In genomic region chr1:155237390-155237789, GRCm38 (mm10) we compare ENCODE assay signal across 9 mouse cellular contexts. TPM values are rescaled to one million over a fixed set of nuclear protein-coding genes. Genes with fewer than 3 reads are reported as not detected.
A peak's percentile ranks its signal among the peaks of the same experiment; 100 is the strongest.
DNase-seq lines count a peak whose midpoint lies in the region; ATAC-seq lines count a peak whose summit lies in the region.
"Had no signal": no experiment of that assay in that cellular context is flagged by ENCODE, and none has a peak within 500 bp of the region (broad histone marks: within the 10 kb centered on the region; RNA-seq: fewer than 3 reads in every experiment).

No protein-coding gene starts in this region.

- no peak overlapping the region for H3K4me2 ChIP-seq in midbrain, embryonic 12.5 days (replicated peaks)
- H3K4me2 ChIP-seq in midbrain, embryonic 11.5 days, result no peak overlapping the region
- no peak overlapping the region for H3K4me2 ChIP-seq in heart, embryonic 14.5 days (ENCODE audit: low read length)
- H3K4me2 ChIP-seq in limb, embryonic 12.5 days, result no peak overlapping the region
- H3K4me2 ChIP-seq: liver, embryonic 13.5 days had no signal

- H3K4me1 ChIP-seq in heart, embryonic 10.5 days, result peaks cover 96% of the 10 kb centered on the region
- peaks cover 69% of the 10 kb centered on the region for H3K4me1 ChIP-seq in midbrain, embryonic 12.5 days
- peaks cover 46% of the 10 kb centered on the region for H3K4me1 ChIP-seq in midbrain, embryonic 11.5 days (ENCODE audit: control insufficient read depth, insufficient read depth, low read length)
- H3K4me1 ChIP-seq in heart, embryonic 14.5 days (ENCODE audit: control insufficient read depth in 2 of 2, insufficient read depth in 2 of 2, low read length in 2 of 2), result peaks cover 60 to 72% of the 10 kb centered on the region in 2 experiments
- peaks cover 67% of the 10 kb centered on the region for H3K4me1 ChIP-seq in limb, embryonic 12.5 days (replicated peaks)

- no peak for ATAC-seq in midbrain, embryonic 12.5 days (ENCODE audit: low FRiP score, low read depth)
- no peak for ATAC-seq in midbrain, embryonic 11.5 days (ENCODE audit: low FRiP score)
- ATAC-seq in heart, embryonic 14.5 days (ENCODE audit: insufficient number of reproducible peaks, insufficient read depth, low FRiP score, low read depth), result no peak
- no peak for ATAC-seq in limb, embryonic 12.5 days (ENCODE audit: insufficient number of reproducible peaks, insufficient read depth, low FRiP score, low TSS enrichment, low read depth)

- H3K4me3 ChIP-seq in heart, embryonic 10.5 days, result no peak overlapping the region
- no peak overlapping the region for H3K4me3 ChIP-seq in midbrain, embryonic 12.5 days
- H3K4me3 ChIP-seq in midbrain, embryonic 11.5 days (ENCODE audit: low read depth, low read length), result no peak overlapping the region
- no peak overlapping the region for H3K4me3 ChIP-seq in heart, embryonic 14.5 days (ENCODE audit: control insufficient read depth in 1 of 2, insufficient read depth in 1 of 2, low read depth in 1 of 2, low read length in 2 of 2)
- H3K4me3 ChIP-seq in limb, embryonic 12.5 days (replicated peaks), result no peak overlapping the region
- H3K4me3 ChIP-seq: liver, embryonic 13.5 days had no signal

- H3K9ac ChIP-seq in midbrain, embryonic 12.5 days (replicated peaks), result no peak overlapping the region
- H3K9ac ChIP-seq in midbrain, embryonic 11.5 days (ENCODE audit: low read length), result no peak overlapping the region
- peak overlapping the region; percentile 50; the same call in 1 of the 2 replicates for H3K9ac ChIP-seq in heart, embryonic 14.5 days (ENCODE audit: low read length)
- no peak overlapping the region for H3K9ac ChIP-seq in limb, embryonic 12.5 days (replicated peaks)
- H3K9ac ChIP-seq: liver, embryonic 13.5 days had no signal

- H3K27ac ChIP-seq in heart, embryonic 10.5 days, result peak overlapping the region; percentile 78
- H3K27ac ChIP-seq in midbrain, embryonic 12.5 days (replicated peaks), result peak overlapping the region; percentile 0; the same call in 1 of the 2 replicates
- no peak overlapping the region for H3K27ac ChIP-seq in midbrain, embryonic 11.5 days (ENCODE audit: low read depth, low read length)
- H3K27ac ChIP-seq in heart, embryonic 14.5 days (replicated peaks in 1 of 2; ENCODE audit: control insufficient read depth in 1 of 2, insufficient read depth in 1 of 2, low read depth in 2 of 2, low read length in 2 of 2), result peak overlapping the region; percentile 96 to 99
- H3K27ac ChIP-seq in limb, embryonic 12.5 days, result 0 out of 2 replicates have a peak overlapping the region, but pooled peaks have one; percentile 7
- H3K27ac ChIP-seq: liver, embryonic 13.5 days had no signal

- no peaks in the 10 kb centered on the region for H3K27me3 ChIP-seq in heart, embryonic 10.5 days (ENCODE audit: insufficient read depth, poor library complexity, severe bottlenecking)
- H3K27me3 ChIP-seq in midbrain, embryonic 12.5 days, result 0 out of 2 replicates have a peak, but pooled peaks cover 4% of the 10 kb centered on the region
- H3K27me3 ChIP-seq in midbrain, embryonic 11.5 days (ENCODE audit: control insufficient read depth, insufficient read depth, low read length), result no peaks in the 10 kb centered on the region; the same call in 1 of the 2 replicates
- H3K27me3 ChIP-seq in heart, embryonic 14.5 days (ENCODE audit: control insufficient read depth, insufficient read depth, low read length), result no peaks in the 10 kb centered on the region
- H3K27me3 ChIP-seq in limb, embryonic 12.5 days, result no peaks in the 10 kb centered on the region

- no peak for DNase-seq in heart, embryonic 10.5 days (ENCODE audit: low spot score)
- DNase-seq in heart, adult 8-10 months (ENCODE audit: low spot score), result no peak
- DNase-seq in midbrain, embryonic 11.5 days (ENCODE audit: low spot score, missing footprints), result no peak
- DNase-seq in adrenal gland, postnatal 4 days (ENCODE audit: low spot score in 2 of 2), result no peak
- DNase-seq in lung, postnatal 36 days, result no peak
- DNase-seq: liver, embryonic 13.5 days had no signal

- WGBS in heart, embryonic 10.5 days, result 60% methylated on average over 11 of the region's 11 CpGs
- 72% methylated on average over 11 of the region's 11 CpGs for WGBS in midbrain, embryonic 12.5 days
- 72% methylated on average over 11 of the region's 11 CpGs for WGBS in midbrain, embryonic 11.5 days
- 58% methylated on average over 11 of the region's 11 CpGs for WGBS in heart, embryonic 14.5 days
- 78% methylated on average over 11 of the region's 11 CpGs for WGBS in limb, embryonic 12.5 days

- H3K9me3 ChIP-seq in heart, embryonic 10.5 days, result no peaks in the 10 kb centered on the region
- no peaks in the 10 kb centered on the region for H3K9me3 ChIP-seq in midbrain, embryonic 12.5 days
- no peaks in the 10 kb centered on the region for H3K9me3 ChIP-seq in midbrain, embryonic 11.5 days (ENCODE audit: control insufficient read depth, low read length)
- H3K9me3 ChIP-seq in heart, embryonic 14.5 days (ENCODE audit: control insufficient read depth, low read length), result no peaks in the 10 kb centered on the region
- no peaks in the 10 kb centered on the region for H3K9me3 ChIP-seq in limb, embryonic 12.5 days
- H3K9me3 ChIP-seq: liver, embryonic 13.5 days had no signal

- H3K36me3 ChIP-seq in heart, embryonic 10.5 days, result peaks cover 52% of the 10 kb centered on the region
- no peaks in the 10 kb centered on the region for H3K36me3 ChIP-seq in midbrain, embryonic 12.5 days
- H3K36me3 ChIP-seq in midbrain, embryonic 11.5 days (ENCODE audit: control insufficient read depth, insufficient read depth, low read length), result no peaks in the 10 kb centered on the region; the same call in 1 of the 2 replicates
- peaks cover 51% of the 10 kb centered on the region for H3K36me3 ChIP-seq in heart, embryonic 14.5 days (ENCODE audit: control insufficient read depth, insufficient read depth, low read length)
- H3K36me3 ChIP-seq in limb, embryonic 12.5 days, result peaks cover 50% of the 10 kb centered on the region
- H3K36me3 ChIP-seq: liver, embryonic 13.5 days had no signal

RNA-seq across cellular contexts. Expression of gene BC034090, which starts 6.9 kb away (rescaled TPM):
- 6.0 and 6.5 TPM in 2 replicates for polyA plus RNA-seq in heart, embryonic 10.5 days (2016; fragmentation: Nextera tagmentation; extraction: Ambion mirVana)
- total RNA-seq in heart, adult 8-10 months (2022), result 10 to 100 TPM; 33.0 to 42.1 (median 39.3) TPM
- polyA plus RNA-seq in midbrain, embryonic 12.5 days (2016; fragmentation: Nextera tagmentation; extraction: Ambion mirVana), result 5.6 and 6.8 TPM in 2 replicates
- polyA plus RNA-seq in midbrain, embryonic 11.5 days (2014; fragmentation: Nextera tagmentation; extraction: Ambion mirVana), result 2.7 and 3.1 TPM in 2 replicates
- 6.9 and 7.2 TPM in 2 replicates for polyA plus RNA-seq in heart, embryonic 14.5 days (2014; fragmentation: Nextera tagmentation; extraction: Ambion mirVana)
- 8.4 and 8.6 TPM in 2 replicates for polyA plus RNA-seq in limb, embryonic 12.5 days (2016; fragmentation: Nextera tagmentation; extraction: Ambion mirVana)
- 10 to 100 TPM; 34.2 to 36.5 TPM for total RNA-seq in adrenal gland, postnatal 4 days (2021)
